Mouse (Mus musculus) spleen, postnatal 36 days (tissue): ENCODE data around the gene Krt83.
"Not testable (repeated sequence)": the region's sequence is repeated elsewhere in the genome, so short reads cannot be mapped to it uniquely, and the experiment has no call there.

Source experiments
- DNase-seq, 2 experiments: peaks; one replicate each; pipeline ENCODE4 v3.0.0; 2022; ENCODE audit warnings: low spot score in 2 of 2, mixed read lengths in 1 of 2

Gene Krt83

DNA sequence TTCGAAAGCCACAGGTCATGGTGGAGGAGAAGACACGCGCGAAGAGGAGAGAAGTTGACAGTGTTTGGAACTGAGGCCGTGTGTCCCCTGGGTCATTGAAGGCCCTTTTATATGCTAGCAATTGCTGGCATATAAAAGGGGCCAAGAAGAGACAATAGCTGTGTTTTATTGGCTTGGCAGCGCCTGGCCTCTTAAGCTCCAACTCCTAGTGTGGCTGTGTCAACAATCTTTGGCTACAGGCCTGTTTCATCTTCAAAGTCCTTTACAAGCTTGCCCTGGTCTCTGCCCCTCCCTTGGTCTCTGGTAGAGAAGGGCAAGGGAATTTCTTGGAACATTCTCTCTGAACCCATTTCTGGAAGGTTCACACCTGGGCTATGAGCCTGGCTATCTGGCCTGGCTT, at the start of gene Krt83:
Krt83 (minus strand) TSS at position 82 of the 400 bp plus-strand sequence.
- DNase-seq = no peak

DNA sequence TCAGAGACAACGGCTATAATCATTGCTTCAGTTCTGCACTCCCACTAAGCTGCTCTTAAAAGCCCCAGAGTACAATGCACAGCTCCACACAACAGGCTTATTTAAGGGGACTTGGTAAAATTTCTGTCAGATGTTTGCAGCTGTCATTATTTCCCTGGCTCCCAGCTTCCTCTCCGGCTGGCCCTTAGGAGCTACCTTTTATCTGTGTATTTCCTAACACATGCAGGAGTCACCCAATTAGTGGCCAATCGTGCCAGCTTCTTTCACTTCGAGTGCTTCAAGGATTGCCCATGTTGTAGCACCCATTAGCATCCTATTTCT, 47.2 kb upstream of the Krt83 start:
- no peak for DNase-seq

- no peak for DNase-seq
Observed at GRCm38 (mm10) chr15:101537864-101538579, 46.7 kb upstream of the Krt83 start.

GRCm38 (mm10) chr15:101536054-101536850, 44.9 kb upstream of the Krt83 start:
- no peak for DNase-seq

DNA sequence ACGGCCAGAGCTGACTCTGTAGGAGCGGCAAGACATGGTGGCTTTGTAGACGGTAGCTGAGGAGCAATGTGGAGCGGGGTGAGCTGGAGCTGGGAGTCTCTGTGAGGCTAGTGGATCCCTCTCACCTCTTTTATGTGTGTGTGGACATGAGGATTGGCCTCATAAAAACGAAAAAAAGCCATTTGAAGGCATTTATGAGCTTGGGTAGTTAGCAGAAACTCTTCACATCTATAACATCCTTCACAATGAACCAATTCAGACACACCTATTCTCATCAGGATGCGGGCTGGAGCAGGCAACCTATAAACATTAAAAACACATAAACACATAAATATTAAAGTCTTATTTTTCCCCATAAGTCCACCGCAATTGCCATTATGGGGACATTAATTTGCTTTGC, 41.4 kb upstream of the Krt83 start, which contains the start of gene Krt84:
Krt84 (minus strand) TSS at position 101 of the 400 bp plus-strand sequence.
- no peak for DNase-seq

GRCm38 (mm10) chr15:101522556-101523232, 31.4 kb upstream of the Krt83 start:
- no peak for DNase-seq

- DNase-seq = peak in 1 of 2 experiments; percentile 8
Observed at GRCm38 (mm10) chr15:101519792-101520191, 28.5 kb upstream of the Krt83 start.

DNA sequence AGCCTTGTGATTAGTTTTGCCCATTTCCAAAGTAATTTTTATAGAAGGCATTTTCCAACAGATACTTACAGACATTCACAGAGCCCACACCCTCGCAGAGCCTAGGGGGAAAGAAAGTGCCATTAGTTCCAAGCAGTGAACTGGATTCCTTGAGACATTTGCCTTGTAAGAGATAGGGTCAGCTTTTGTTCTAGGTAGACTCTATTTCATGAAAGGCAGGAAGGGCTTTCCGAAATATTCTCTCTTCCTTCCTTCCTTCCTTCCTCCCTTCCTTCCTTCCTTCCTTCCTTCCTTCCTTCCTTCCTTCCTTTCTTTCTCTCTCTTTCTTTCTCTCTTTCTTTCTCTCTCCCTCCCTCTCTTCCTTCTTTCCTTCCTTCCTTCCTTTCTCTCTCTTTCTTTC, 25.8 kb upstream of the Krt83 start, which contains the start of gene Gm49425:
Gm49425 (minus strand) TSS at position 101 of the 400 bp plus-strand sequence.
- DNase-seq = not testable (repeated sequence)

DNA sequence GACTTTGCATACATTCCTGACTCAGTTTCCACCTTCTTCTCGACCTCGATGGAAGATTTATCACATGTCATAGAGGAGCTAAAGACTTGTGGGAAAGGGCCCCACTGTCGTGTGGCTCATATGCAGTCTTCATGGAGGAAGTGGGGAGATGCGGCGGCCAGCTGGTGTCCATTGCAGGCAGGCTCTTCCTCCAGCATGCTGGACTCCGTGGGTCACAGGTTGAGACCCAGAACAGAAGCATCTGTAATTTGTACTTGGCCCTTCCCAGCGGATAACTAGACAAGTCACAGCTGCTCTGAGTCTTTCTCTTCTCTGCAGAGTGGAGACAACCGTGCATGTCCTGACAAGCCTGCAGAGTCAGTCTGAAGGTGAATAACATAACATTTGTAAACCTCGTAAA, 16.9 kb upstream of the Krt83 start:
- no peak for DNase-seq

- DNase-seq = no peak
Observed at GRCm38 (mm10) chr15:101506896-101507758, 15.8 kb upstream of the Krt83 start.

GRCm38 (mm10) chr15:101497181-101497580, 5.9 kb upstream of the Krt83 start:
- DNase-seq = no peak

DNA sequence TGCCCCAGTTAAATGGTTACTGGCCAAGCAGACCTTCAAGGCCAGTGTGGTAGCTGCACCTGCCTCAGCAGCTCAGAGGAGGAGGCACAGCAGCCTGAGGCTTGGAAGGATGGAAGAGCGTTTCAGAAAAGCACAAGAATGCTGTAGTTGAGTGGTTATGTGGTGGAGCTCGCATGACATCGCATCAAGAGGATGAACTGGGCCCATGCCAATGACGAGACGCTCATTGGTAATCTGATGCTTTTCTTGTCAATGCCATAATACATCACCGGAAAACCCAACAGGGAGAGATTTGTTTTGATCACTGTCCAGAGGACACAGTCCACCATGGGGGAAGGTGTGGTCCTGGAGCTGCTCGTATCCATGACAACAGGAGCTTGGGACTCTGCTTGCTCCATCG, 4.0 kb upstream of the Krt83 start:
- DNase-seq = no peak

DNA sequence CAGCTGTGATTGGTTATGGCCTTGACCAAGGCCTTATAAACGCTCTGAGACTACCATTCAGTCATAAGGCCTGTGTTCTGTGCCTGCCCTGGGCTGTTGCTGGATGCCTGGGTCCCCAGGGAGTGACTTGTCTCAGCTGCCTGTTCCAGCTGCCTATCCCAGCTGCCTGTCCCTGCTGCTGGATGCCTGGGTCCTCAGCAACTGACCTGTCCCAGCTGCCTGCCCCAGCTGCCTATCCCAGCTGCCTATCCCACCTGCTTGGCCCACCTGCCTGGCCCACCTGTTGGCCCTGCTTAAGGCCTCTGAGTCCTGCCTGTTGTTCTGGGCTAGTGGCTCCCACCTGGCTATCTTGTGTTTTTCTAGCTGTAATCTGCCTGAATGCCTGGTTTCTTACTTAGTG, 2.9 kb upstream of the Krt83 start:
- no peak for DNase-seq

GRCm38 (mm10) chr15:101493713-101494112, 2.4 kb upstream of the Krt83 start:
- DNase-seq = no peak

GRCm38 (mm10) chr15:101492718-101493117, 1.4 kb upstream of the Krt83 start:
- DNase-seq = no peak

- DNase-seq = no peak
Observed at GRCm38 (mm10) chr15:101485911-101486635, 5.2 kb downstream of the Krt83 start.

DNA sequence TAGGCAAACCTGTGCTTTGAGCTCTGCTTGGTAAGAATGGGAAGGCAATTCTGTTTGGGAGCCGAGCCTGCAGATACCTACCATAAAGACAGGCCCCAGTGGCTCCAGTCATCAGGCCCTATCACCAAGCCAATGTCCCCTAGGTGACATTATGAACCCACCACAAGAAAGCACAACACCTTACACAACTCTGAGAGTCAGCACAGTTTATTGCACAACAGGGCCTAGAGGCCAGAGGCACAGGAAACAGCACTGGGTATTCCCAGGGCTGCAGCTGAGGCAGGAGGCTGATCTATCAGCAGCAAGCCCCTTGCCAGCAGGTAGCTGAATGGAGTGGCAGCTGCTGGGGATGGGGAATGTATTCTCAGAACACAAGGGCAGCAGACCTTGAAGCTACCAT, 6.4 kb downstream of the Krt83 start:
- no peak for DNase-seq

GRCm38 (mm10) chr15:101483646-101484045, 7.7 kb downstream of the Krt83 start:
- DNase-seq = no peak

DNA sequence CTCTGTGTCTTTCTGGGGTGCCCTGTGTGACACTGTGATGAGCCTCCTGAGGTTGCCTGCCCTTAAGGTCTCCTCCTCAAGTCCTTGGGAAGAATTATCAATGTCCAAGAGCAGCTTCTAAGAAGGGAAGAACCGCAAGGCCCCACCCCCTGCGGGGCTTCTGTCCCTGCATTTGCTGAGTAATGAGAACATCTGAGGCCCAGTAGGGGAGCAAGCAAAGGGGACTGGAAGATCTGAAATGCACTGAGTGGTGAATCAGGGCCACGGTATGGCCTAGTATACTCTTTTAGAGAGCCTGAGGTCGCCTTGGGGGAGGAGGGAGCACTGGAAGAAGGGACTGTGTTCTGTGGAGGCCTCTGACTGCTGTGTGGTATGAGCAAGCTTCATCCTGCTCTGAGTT, 9.3 kb downstream of the Krt83 start:
- DNase-seq = no peak

DNA sequence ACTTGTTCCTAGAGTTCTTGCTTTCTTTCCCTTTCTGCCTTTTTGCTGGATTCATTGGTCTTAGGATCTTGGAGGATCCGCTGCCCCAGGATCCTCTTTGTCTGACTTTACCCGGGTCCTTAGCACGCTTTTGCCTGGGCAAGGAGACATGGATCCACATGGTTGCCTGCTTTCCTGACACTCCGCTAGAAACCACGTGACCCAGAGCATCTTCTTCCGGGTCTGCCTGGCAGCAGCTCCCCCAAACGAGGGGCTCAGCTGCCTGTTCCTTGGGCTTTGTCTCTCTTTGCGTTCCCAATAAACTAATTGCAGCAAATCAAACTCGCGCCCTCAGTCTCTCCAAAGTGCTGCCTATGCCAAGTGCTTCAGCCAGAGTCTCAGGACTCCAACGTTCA, 11.6 kb downstream of the Krt83 start:
- no peak for DNase-seq
